9 mouse cellular contexts compared by ENCODE assay signal in the genomic region with DNA sequence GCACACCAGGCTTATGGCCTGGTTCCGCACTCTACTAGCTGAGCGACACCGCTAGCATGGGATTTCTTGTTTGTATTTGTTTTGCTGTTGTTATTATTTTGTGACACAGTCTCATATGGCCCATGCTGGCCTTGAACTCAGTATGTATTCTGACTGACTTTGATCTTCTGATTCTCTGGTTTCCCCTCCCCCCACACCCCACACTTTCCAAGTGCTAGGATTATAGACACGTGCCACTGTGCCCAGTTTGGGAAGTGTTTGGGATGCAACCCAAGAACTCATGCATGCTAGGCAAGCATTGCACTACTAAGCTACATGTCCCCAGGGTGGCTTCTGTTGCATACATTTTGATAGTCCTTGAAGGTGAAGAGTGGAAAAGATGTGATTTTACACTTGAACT. TPM values are rescaled to one million over a fixed set of nuclear protein-coding genes. Genes with fewer than 3 reads are reported as not detected.
DNase-seq lines count a peak whose midpoint lies in the region; ATAC-seq and TF ChIP-seq lines count a peak whose summit lies in the region.
"Had no signal": no experiment of that assay in that cellular context is flagged by ENCODE, and none has a peak within 500 bp of the region (broad histone marks: within the 10 kb centered on the region; RNA-seq: fewer than 3 reads in every experiment).

No protein-coding gene starts in this region.

- ATAC-seq in forebrain, embryonic 13.5 days: no peak

- H3K27me3 ChIP-seq in E14TG2a.4 (ENCODE audit: insufficient read depth, low read length): no peaks in the 10 kb centered on the region
- H3K27me3 ChIP-seq in forebrain, embryonic 13.5 days: no peaks in the 10 kb centered on the region
- H3K27me3 ChIP-seq in limb, embryonic 10.5 days (ENCODE audit: low read depth, poor library complexity, severe bottlenecking): no peaks in the 10 kb centered on the region
- H3K27me3 ChIP-seq in small intestine, adult 2 months (ENCODE audit: control insufficient read depth, insufficient read depth, low read length): no peaks in the 10 kb centered on the region

- TF ChIP-seq CTCF in E14TG2a.4 (conservative IDR thresholded peaks at IDR 0.05; ENCODE audit: low read length): no peak
- TF ChIP-seq CTCF in small intestine, adult 2 months (IDR thresholded peaks at IDR 0.05; ENCODE audit: extremely low read depth, insufficient read length, insufficient replicate concordance, low read depth, low read length): no peak

- H3K4me2 ChIP-seq in forebrain, embryonic 13.5 days: peak overlapping the region; percentile 74

- peak overlapping the region; percentile 91 for H3K4me3 ChIP-seq in E14TG2a.4 (replicated peaks; ENCODE audit: low read length)
- peak overlapping the region; percentile 77 for H3K4me3 ChIP-seq in forebrain, embryonic 13.5 days
- H3K4me3 ChIP-seq in limb, embryonic 10.5 days: peak overlapping the region; percentile 89
- H3K4me3 ChIP-seq in small intestine, adult 2 months (ENCODE audit: low read depth, low read length): peak overlapping the region; percentile 83

- DNase-seq in embryo, embryonic 10 days (ENCODE audit: low spot score): peak; percentile 11
- no peak for DNase-seq in embryo, embryonic 9.5 days (ENCODE audit: extremely low spot score)
- peak; percentile 31 for DNase-seq in limb, embryonic 10.5 days (ENCODE audit: low spot score)
- DNase-seq in right cerebral cortex, adult 2 months (ENCODE audit: low spot score in 2 of 2): no peak
- DNase-seq in thymus, postnatal 25 days: no peak

- no peaks in the 10 kb centered on the region for H3K36me3 ChIP-seq in E14TG2a.4 (ENCODE audit: insufficient read depth, low read length)
- H3K36me3 ChIP-seq in forebrain, embryonic 13.5 days (ENCODE audit: poor library complexity, severe bottlenecking): no peaks in the 10 kb centered on the region
- peaks cover 4% of the 10 kb centered on the region; the same call in 1 of the 2 replicates for H3K36me3 ChIP-seq in limb, embryonic 10.5 days
- peaks cover 8% of the 10 kb centered on the region for H3K36me3 ChIP-seq in small intestine, adult 2 months (ENCODE audit: control insufficient read depth, insufficient read depth, low read length)

- no peaks in the 10 kb centered on the region for H3K9me3 ChIP-seq in E14TG2a.4 (ENCODE audit: low read length)
- no peaks in the 10 kb centered on the region for H3K9me3 ChIP-seq in forebrain, embryonic 13.5 days (replicated peaks)
- H3K9me3 ChIP-seq in limb, embryonic 10.5 days (replicated peaks): no peaks in the 10 kb centered on the region
- H3K9me3 ChIP-seq: G1E had no signal

- WGBS in forebrain, embryonic 13.5 days: 65% methylated on average over 4 of the region's 4 CpGs
- WGBS in limb, embryonic 10.5 days: 70% methylated on average over 4 of the region's 4 CpGs
- 80% methylated on average over 4 of the region's 4 CpGs for WGBS in small intestine, adult 2 months

- peak overlapping the region; percentile 81 for H3K9ac ChIP-seq in forebrain, embryonic 13.5 days

- peaks cover 39% of the 10 kb centered on the region for H3K4me1 ChIP-seq in E14TG2a.4 (replicated peaks; ENCODE audit: low read depth, low read length)
- H3K4me1 ChIP-seq in forebrain, embryonic 13.5 days: peaks cover 13% of the 10 kb centered on the region; the same call in 1 of the 2 replicates
- peaks cover 11% of the 10 kb centered on the region for H3K4me1 ChIP-seq in limb, embryonic 10.5 days
- peaks cover 11% of the 10 kb centered on the region; the same call in 1 of the 2 replicates for H3K4me1 ChIP-seq in small intestine, adult 2 months (ENCODE audit: control insufficient read depth, insufficient read depth, insufficient read length, low read length)

- TF ChIP-seq POLR2A in small intestine, adult 2 months (IDR thresholded peaks at IDR 0.05; ENCODE audit: low read depth, low read length): no peak

- no peak overlapping the region for H3K27ac ChIP-seq in forebrain, embryonic 13.5 days
- H3K27ac ChIP-seq in limb, embryonic 10.5 days: no peak overlapping the region
- no peak overlapping the region for H3K27ac ChIP-seq in small intestine, adult 2 months (ENCODE audit: insufficient read depth, low read depth, low read length)

RNA-seq across cellular contexts. Expression of gene Slc35f5, which starts 1.4 kb away (rescaled TPM):
- polyA plus RNA-seq in forebrain, embryonic 13.5 days (2015; fragmentation: Nextera tagmentation; extraction: Ambion mirVana): 22.1 and 24.3 TPM in 2 replicates
- 18.2 and 25.3 TPM in 2 replicates for polyA plus RNA-seq in limb, embryonic 10.5 days (2016; fragmentation: Nextera tagmentation; extraction: Ambion mirVana)
- polyA plus RNA-seq in small intestine, adult 2 months (2012; rRNA removed): 14.4 and 29.4 TPM in 2 replicates

Comparison
In these comparisons a context has a peak if more than half of its experiments do, and no peak if none do; other contexts are left out.
1. DNase-seq: peak in embryo, embryonic 10 days (single experiment) and limb, embryonic 10.5 days (single experiment); none in embryo, embryonic 9.5 days (single experiment), right cerebral cortex, adult 2 months (0 of 2) and thymus, postnatal 25 days (single experiment).
2. Peak in every context shown above with its lines, with median percentiles within 50 percentile points of each other: H3K4me3 ChIP-seq.